Mouse (Mus musculus) lung, adult 2 months (tissue): Measurements from ENCODE around the gene Hnrnpul1.

ENCODE experiments used
- CTCF ChIP-seq: fragments of 200-500 bp; IDR thresholded peaks from 2 replicates; pipeline ENCODE4 v1.5.1; 2011; ENCODE audit warnings: mild to moderate bottlenecking, low read length, control low read depth; ENCODE audit not compliant: insufficient read depth
- POLR2A ChIP-seq: fragments of 200-500 bp; IDR thresholded peaks from 2 replicates; pipeline ENCODE4 v1.6.1; 2011; ENCODE audit warnings: low read depth, mild to moderate bottlenecking, control low read depth, low read length, borderline replicate concordance; ENCODE audit errors: extremely low read depth

- TF ChIP-seq CTCF (no peak), POLR2A (peak; percentile 81; the same call in 1 of the 2 replicates)
These were observed 35.7 kb downstream of the Hnrnpul1 start, which contains the start of gene Ccdc97 for GRCm38 (mm10) chr7:25718788-25719417.
